Comparison of ENCODE assay signal across 7 mouse cellular contexts in the genomic region with DNA sequence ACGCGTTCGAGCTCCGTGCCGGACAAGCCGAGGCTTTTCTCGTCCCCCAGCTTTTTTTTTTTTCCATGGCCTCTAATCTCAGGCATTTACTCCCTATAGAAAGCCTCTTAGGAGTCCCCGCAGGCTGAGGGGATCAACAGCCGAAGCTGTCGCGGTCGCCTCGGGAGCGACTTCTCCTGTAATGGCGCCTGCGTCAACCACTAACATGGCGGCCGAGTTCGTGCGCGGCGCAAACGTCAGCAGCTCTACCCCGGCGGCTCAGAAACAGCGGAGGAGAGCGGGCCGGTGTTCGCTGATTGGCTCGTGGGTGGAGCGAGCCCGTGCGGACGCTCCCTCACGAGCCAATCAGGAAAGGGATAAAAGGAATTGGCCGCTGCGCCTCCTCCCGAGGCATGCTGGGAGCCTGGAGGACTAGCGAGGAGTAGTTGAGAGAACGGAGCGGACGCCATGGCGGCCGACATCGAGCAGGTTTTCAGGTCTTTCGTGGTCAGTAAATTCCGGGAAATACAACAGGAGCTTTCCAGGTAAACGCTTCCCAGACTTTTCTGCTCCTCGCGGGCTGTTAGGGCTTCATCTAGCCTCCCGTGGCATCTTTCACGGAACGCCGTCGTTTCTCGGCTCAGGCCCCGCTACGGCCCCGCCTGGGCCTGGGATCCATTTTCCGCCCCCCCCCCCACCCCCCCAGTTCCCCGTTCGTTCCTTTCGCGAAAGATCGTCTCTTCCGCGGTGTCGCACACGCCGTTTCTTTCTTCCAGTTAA. TPM values are rescaled to one million over a fixed set of nuclear protein-coding genes. Genes with fewer than 3 reads are reported as not detected.
A peak's percentile ranks its signal among the peaks of the same experiment; 100 is the strongest.
DNase-seq lines count a peak whose midpoint lies in the region; ATAC-seq lines count a peak whose summit lies in the region.

Gene Son, plus strand, starts transcription at position 46 of the 759 bp plus-strand sequence.

- H3K27me3 ChIP-seq in intestine, embryonic 16.5 days (replicated peaks; ENCODE audit: control insufficient read depth, insufficient read depth, low read length): no peaks in the 10 kb centered on the region
- no peaks in the 10 kb centered on the region for H3K27me3 ChIP-seq in midbrain, embryonic 11.5 days (ENCODE audit: control insufficient read depth, insufficient read depth, low read length)

- peak within 1 kb of the TSS; percentile 98 for H3K4me2 ChIP-seq in intestine, embryonic 16.5 days (ENCODE audit: low read depth, low read length)
- H3K4me2 ChIP-seq in midbrain, embryonic 11.5 days: peak within 1 kb of the TSS; percentile 97

- H3K9me3 ChIP-seq in intestine, embryonic 16.5 days (ENCODE audit: control insufficient read depth, low read length): no peaks in the 10 kb centered on the region
- no peaks in the 10 kb centered on the region for H3K9me3 ChIP-seq in midbrain, embryonic 11.5 days (ENCODE audit: control insufficient read depth, low read length)

- peak within 1 kb of the TSS; percentile 99 for H3K27ac ChIP-seq in intestine, embryonic 16.5 days (ENCODE audit: low read length)
- peak within 1 kb of the TSS; percentile 94 for H3K27ac ChIP-seq in midbrain, embryonic 11.5 days (ENCODE audit: low read depth, low read length)

- intact Hi-C loops in left cerebral cortex, postnatal 36 days (cut with DNase I): loop anchor here (2.0 kb wide), 1 partner anchor 51 kb away; the partner anchor contains the start of gene Tmem50b

- WGBS in intestine, embryonic 16.5 days: under 1% methylated on average over 70 of the region's 70 CpGs
- WGBS in midbrain, embryonic 11.5 days: under 1% methylated on average over 70 of the region's 70 CpGs

- H3K36me3 ChIP-seq in intestine, embryonic 16.5 days (ENCODE audit: control insufficient read depth, insufficient read depth, low read length): peaks cover 8% of the 10 kb centered on the region; the same call in 1 of the 2 replicates
- H3K36me3 ChIP-seq in midbrain, embryonic 11.5 days (ENCODE audit: control insufficient read depth, insufficient read depth, low read length): peaks cover 7% of the 10 kb centered on the region

- DNase-seq in adrenal gland, adult 8-10 months: peak; percentile 97
- DNase-seq in embryo, embryonic 9.5 days (ENCODE audit: extremely low spot score): peak; percentile 94
- DNase-seq in gastrocnemius, postnatal 4 days (ENCODE audit: low spot score in 2 of 2): peak; percentile 87 to 95
- DNase-seq in left cerebral cortex, postnatal 36 days (ENCODE audit: low spot score in 2 of 2): peak; percentile 97
- peak; percentile 99 for DNase-seq in midbrain, embryonic 11.5 days (ENCODE audit: low spot score, missing footprints)
- DNase-seq in skeletal muscle tissue, adult 2 months (ENCODE audit: low read depth, low spot score): peak; percentile 99

- ATAC-seq in intestine, embryonic 16.5 days: peak; percentile 96
- ATAC-seq in midbrain, embryonic 11.5 days (ENCODE audit: low FRiP score): peak; percentile 95

- H3K9ac ChIP-seq in intestine, embryonic 16.5 days (ENCODE audit: low read depth, low read length): peak within 1 kb of the TSS; percentile 90
- peak within 1 kb of the TSS; percentile 89 for H3K9ac ChIP-seq in midbrain, embryonic 11.5 days (ENCODE audit: low read length)

- H3K4me3 ChIP-seq in intestine, embryonic 16.5 days (ENCODE audit: low read length): peak within 1 kb of the TSS; percentile 72
- peak within 1 kb of the TSS; percentile 69 for H3K4me3 ChIP-seq in midbrain, embryonic 11.5 days (ENCODE audit: low read depth, low read length)

- peaks cover 5% of the 10 kb centered on the region for H3K4me1 ChIP-seq in intestine, embryonic 16.5 days (ENCODE audit: control insufficient read depth, insufficient read depth, low read length)
- H3K4me1 ChIP-seq in midbrain, embryonic 11.5 days (ENCODE audit: control insufficient read depth, insufficient read depth, low read length): peaks cover 5% of the 10 kb centered on the region; the same call in 1 of the 2 replicates

RNA-seq across cellular contexts. Expression of gene Son, which starts in this region (rescaled TPM):
- total RNA-seq in adrenal gland, adult 8-10 months (2022): 100 to 1,000 TPM; 235 to 405 (median 309) TPM
- 100 to 1,000 TPM; 169 to 203 TPM for total RNA-seq in gastrocnemius, postnatal 4 days (2021)
- 69.8 and 76.6 TPM in 2 replicates for polyA plus RNA-seq in intestine, embryonic 16.5 days (2015; fragmentation: Nextera tagmentation; extraction: Ambion mirVana)
- 100 to 1,000 TPM; 177 to 236 TPM for total RNA-seq in left cerebral cortex, postnatal 36 days (2021)
- 144 and 148 TPM in 2 replicates for polyA plus RNA-seq in midbrain, embryonic 11.5 days (2014; fragmentation: Nextera tagmentation; extraction: Ambion mirVana)

Comparison
In these comparisons a context has a peak if more than half of its experiments do, and no peak if none do; other contexts are left out.
1. Peak in every context shown above with its lines: DNase-seq, ATAC-seq, H3K4me3 ChIP-seq and H3K27ac ChIP-seq.